Mouse (Mus musculus) CD4-positive, CD25-positive, alpha-beta regulatory T cell, adult 2 months (primary cell): ENCODE results near the gene Olfr398.

Experiments
- DNase-seq: peaks from one replicate; pipeline ENCODE4 v3.0.0-alpha.2; 2012; ENCODE audit warnings: low read depth, low spot score

Olfr398 gene

DNA sequence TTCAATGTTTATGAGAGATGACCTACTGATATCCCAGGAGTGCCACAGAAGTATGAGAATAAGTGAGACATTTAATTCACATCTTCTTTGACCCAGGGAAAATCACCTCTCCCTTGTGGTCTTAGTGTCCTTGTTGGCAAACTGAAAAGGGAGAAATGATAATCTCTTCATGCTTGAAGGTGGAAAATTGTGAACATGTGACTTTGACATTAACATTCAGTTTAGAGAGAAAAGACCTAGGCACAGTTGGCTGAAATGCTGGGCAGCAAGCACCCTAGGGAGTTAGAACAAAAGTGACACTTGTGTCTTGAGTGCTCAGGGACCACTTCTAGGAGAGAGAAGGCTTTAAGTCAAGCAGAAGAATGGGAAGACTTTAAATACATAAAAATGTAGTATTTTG, at the start of gene Olfr398:
TSS of gene Olfr398 (minus strand) at position 101 of the 400 bp plus-strand sequence.
- DNase-seq, result no peak

DNA sequence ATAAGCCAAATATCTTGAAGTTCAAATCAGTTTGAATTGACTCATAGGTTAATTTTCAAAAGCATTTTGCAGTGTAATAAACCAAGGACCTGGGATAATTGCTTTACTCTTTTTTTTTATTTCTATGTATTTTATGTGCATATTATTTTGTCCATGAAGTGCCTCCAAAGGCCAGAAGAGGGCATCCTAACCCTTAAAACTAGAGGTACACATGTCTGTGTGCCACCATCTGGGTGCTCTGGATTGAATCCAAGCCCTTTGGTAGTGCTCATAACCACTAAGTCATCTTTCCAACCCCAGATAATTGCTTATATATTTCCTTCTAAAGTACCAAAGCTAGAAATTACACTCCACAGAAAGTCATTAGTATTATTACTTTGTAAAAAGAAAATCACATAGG, 2.9 kb upstream of the Olfr398 start:
- no peak for DNase-seq

DNA sequence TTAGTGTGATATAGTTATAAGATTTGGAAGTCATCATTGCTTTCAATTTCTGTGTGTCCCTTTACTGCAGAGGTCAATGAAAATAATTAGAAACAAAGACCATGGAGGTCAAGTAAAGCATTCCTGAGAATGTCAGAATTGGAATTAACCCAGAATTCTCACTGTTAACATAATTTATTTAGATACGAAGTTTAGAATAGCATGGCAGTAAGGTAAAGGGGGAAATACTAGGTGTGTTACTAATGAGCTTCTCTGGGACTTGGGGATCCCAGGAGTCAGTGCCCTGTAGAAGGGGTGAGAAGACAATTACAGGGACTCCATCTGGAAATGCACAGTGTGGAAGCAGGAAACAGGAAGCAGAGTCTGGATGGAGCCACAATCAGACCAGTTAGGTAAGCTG, 29.7 kb downstream of the Olfr398 start, which contains the start of gene Olfr397:
TSS of gene Olfr397 (plus strand) at position 301 of the 400 bp plus-strand sequence.
- no peak for DNase-seq

DNA sequence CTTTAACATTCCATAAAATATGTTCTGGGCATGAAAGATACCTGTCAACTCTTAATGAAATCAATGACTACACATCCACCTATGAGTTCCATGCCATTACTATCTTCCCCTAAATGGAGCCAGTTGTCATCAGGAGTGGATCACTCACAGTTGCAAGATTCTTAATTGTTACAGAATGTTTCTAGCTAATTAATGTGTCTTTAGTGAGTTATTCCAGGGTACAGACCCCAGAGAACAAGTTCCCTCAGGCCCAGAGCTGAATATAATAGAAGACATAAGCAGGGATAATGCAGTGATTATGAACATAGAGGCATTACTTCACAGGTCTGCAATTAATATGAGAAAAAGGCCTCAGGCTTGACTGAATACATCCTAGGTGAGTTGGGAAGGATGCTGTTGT, 53.8 kb downstream of the Olfr398 start, which contains the start of gene Olfr23:
TSS of gene Olfr23 (plus strand) at position 301 of the 400 bp plus-strand sequence.
- no peak for DNase-seq
